34 mouse cellular contexts compared by ENCODE assay signal in the genomic region with DNA sequence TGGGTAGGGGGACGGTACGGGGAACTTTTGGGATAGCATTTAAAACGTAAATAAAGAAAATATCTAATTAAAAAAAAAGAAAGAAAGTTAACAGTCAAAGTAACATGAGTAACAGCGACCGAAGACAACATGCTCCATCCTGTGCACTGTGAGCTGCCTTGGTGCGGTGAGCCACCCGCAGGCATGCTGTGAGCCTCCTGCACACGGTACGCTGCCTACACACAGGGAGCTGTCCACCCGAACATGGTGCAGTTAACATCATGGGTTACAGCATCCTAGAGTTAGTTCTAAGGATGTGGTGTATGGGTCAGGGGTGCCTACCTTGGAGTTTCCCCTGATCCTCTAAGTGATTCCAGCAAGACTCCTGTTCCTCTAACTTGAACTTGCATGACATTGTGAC.
"Had no signal": no experiment of that assay in that cellular context is flagged by ENCODE, and none has a peak within 500 bp of the region (broad histone marks: within the 10 kb centered on the region; RNA-seq: fewer than 3 reads in every experiment).

No protein-coding gene starts in this region.

- H3K4me3 ChIP-seq: heart, embryonic 10.5 days; heart, embryonic 12.5 days; heart, embryonic 13.5 days; heart, embryonic 15.5 days; hindbrain, embryonic 10.5 days; hindbrain, embryonic 12.5 days; hindbrain, embryonic 13.5 days; hindbrain, embryonic 15.5 days; intestine, embryonic 15.5 days; kidney, embryonic 15.5 days; layer of hippocampus, adult 2 months had no signal

- ATAC-seq: hindbrain, embryonic 16.5 days; hindbrain, postnatal 0 days; inflammation-experienced regulatory T-cells, adult 6 months; intestine, embryonic 15.5 days; intestine, embryonic 16.5 days; intestine, postnatal 0 days had no signal

- H3K9me3 ChIP-seq: heart, embryonic 15.5 days; hindbrain, embryonic 12.5 days; hindbrain, embryonic 13.5 days; hindbrain, embryonic 15.5 days; intestine, embryonic 15.5 days; kidney, embryonic 15.5 days had no signal

- H3K36me3 ChIP-seq: heart, embryonic 10.5 days; heart, embryonic 12.5 days; heart, embryonic 13.5 days; heart, embryonic 15.5 days; hindbrain, embryonic 10.5 days; hindbrain, embryonic 12.5 days; hindbrain, embryonic 13.5 days; hindbrain, embryonic 15.5 days; intestine, embryonic 15.5 days; kidney, embryonic 15.5 days had no signal

- H3K27me3 ChIP-seq: heart, embryonic 12.5 days; heart, embryonic 13.5 days; heart, embryonic 15.5 days; hindbrain, embryonic 12.5 days; hindbrain, embryonic 13.5 days; hindbrain, embryonic 15.5 days; intestine, embryonic 15.5 days; kidney, embryonic 15.5 days had no signal

- H3K4me1 ChIP-seq: heart, embryonic 10.5 days; heart, embryonic 12.5 days; heart, embryonic 13.5 days; heart, embryonic 15.5 days; hindbrain, embryonic 10.5 days; hindbrain, embryonic 12.5 days; hindbrain, embryonic 13.5 days; hindbrain, embryonic 15.5 days; intestine, embryonic 15.5 days; kidney, embryonic 15.5 days had no signal

- H3K4me2 ChIP-seq: heart, embryonic 11.5 days; heart, embryonic 12.5 days; heart, embryonic 13.5 days; heart, embryonic 15.5 days; hindbrain, embryonic 12.5 days; hindbrain, embryonic 13.5 days; hindbrain, embryonic 14.5 days; hindbrain, embryonic 15.5 days; intestine, embryonic 15.5 days; kidney, embryonic 15.5 days had no signal

- DNase-seq: heart, postnatal 10 days; heart, postnatal 14 days; heart, postnatal 36 days; heart, postnatal 4 days; kidney, adult 11 months; kidney, adult 18-20 months; kidney, adult 2 months; kidney, adult 8-10 months; kidney, adult 9 months; kidney, postnatal 10 days; kidney, postnatal 14 days; kidney, postnatal 25 days; kidney, postnatal 36 days; kidney, postnatal 4 days; layer of hippocampus, adult 9-11 months; layer of hippocampus, postnatal 36 days had no signal
